Mouse (Mus musculus) midbrain, embryonic 14.5 days (tissue): Measurements from ENCODE around the gene Tmem19. TPM values are rescaled to one million over a fixed set of nuclear protein-coding genes. Genes with fewer than 3 reads are reported as not detected.
"Not testable (repeated sequence)": the region's sequence is repeated elsewhere in the genome, so short reads cannot be mapped to it uniquely, and the experiment has no call there.

Source experiments
- ATAC-seq: fragments of 200-750 bp; cut with Nextera tagmentation; 2 replicates; pipeline ENCODE4 v1.8.0; 2017; ENCODE audit warnings: moderate number of reproducible peaks, moderate library complexity; ENCODE audit not compliant: low FRiP score, low TSS enrichment
- DNase-seq: peaks from one replicate; pipeline ENCODE4 v3.0.0-alpha.2; 2015
- H3K27ac ChIP-seq: fragments of 300-500 bp; sonication (generic); replicated peaks from 2 replicates; pipeline ENCODE4 v1.5.1; 2014; ENCODE audit warnings: mild to moderate bottlenecking, low read depth, low read length, moderate library complexity
- H3K27me3 ChIP-seq: fragments of 300-500 bp; sonication (generic); 2 replicates; pipeline ENCODE4 v1.6.1; 2014; ENCODE audit warnings: low read length, control low read depth, mixed read lengths; ENCODE audit not compliant: control insufficient read depth, insufficient read depth
- H3K36me3 ChIP-seq: fragments of 300-500 bp; sonication (generic); 2 replicates; pipeline ENCODE4 v1.6.1; 2014; ENCODE audit warnings: low read length, control low read depth; ENCODE audit not compliant: control insufficient read depth, insufficient read depth
- H3K4me1 ChIP-seq: fragments of 300-500 bp; sonication (generic); 2 replicates; pipeline ENCODE4 v1.6.1; 2014; ENCODE audit warnings: mild to moderate bottlenecking, antibody characterized with exemption, low read length, control low read depth; ENCODE audit not compliant: control insufficient read depth, insufficient read depth
- H3K4me2 ChIP-seq: fragments of 300-500 bp; sonication (generic); 2 replicates; pipeline ENCODE4 v1.6.1; 2014; ENCODE audit warnings: mild to moderate bottlenecking, low read length, moderate library complexity
- H3K4me3 ChIP-seq: fragments of 300-500 bp; sonication (generic); replicated peaks from 2 replicates; pipeline ENCODE4 v1.5.1; 2014; ENCODE audit warnings: low read depth, low read length
- H3K9ac ChIP-seq: fragments of 300-500 bp; sonication (generic); replicated peaks from 2 replicates; pipeline ENCODE4 v1.6.1; 2014; ENCODE audit warnings: mild to moderate bottlenecking, low read length, moderate library complexity
- H3K9me3 ChIP-seq: fragments of 300-500 bp; sonication (generic); 2 replicates; pipeline ENCODE4 v1.6.1; 2016; ENCODE audit warnings: low read length, control low read depth, mixed read lengths; ENCODE audit not compliant: control insufficient read depth
- WGBS: fragments of 180-500 bp; shearing (Covaris S2); extraction: QIAGEN DNeasy Blood & Tissue Kit; methylation state at CpG from one replicate; pipeline ENCODE4 v1.1.7; 2014; 5-methylcytosine and 5-hydroxymethylcytosine counted together
- polyA plus RNA-seq: library from polyadenylated mRNA; unstranded; fragments of >200 nt; fragmentation: Nextera tagmentation; extraction: Ambion mirVana; gene quantifications from 2 replicates; pipeline ENCODE4 v1.2.1, GENCODE M21; 2014

The Tmem19 gene
- polyA plus RNA-seq, 1 experiment from 2014 or later, result 43.3 TPM

DNA sequence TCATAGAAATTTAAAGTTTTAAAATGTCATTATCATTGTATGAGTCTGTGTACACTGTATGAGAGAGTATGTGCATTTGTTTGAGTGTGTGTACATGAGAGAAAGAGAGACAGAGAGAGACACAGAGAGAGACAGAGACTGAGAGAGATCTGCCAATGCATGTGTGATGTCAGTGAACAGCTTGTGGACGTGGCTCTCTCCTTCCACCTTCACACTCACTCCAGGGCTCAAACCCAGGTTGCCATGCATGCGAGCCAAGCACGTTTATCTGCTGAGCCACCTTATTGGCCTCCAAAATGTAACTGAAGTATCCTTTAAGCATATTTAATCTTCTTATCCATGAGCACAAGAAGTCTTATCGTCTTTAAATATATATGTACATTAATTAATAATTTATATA lies 25.4 kb downstream of the Tmem19 start:
- H3K4me1 ChIP-seq, result no peaks in the 10 kb centered on the region
- H3K4me2 ChIP-seq, result no peak overlapping the region
- H3K9ac ChIP-seq, result no peak overlapping the region
- H3K27ac ChIP-seq, result no peak overlapping the region
- no peaks in the 10 kb centered on the region for H3K9me3 ChIP-seq
- peaks cover 33% of the 10 kb centered on the region for H3K36me3 ChIP-seq
- no peaks in the 10 kb centered on the region for H3K27me3 ChIP-seq
- no peak overlapping the region for H3K4me3 ChIP-seq
- ATAC-seq (no peak), DNase-seq (no peak)
- 88% methylated on average over 4 of the region's 4 CpGs for WGBS

DNA sequence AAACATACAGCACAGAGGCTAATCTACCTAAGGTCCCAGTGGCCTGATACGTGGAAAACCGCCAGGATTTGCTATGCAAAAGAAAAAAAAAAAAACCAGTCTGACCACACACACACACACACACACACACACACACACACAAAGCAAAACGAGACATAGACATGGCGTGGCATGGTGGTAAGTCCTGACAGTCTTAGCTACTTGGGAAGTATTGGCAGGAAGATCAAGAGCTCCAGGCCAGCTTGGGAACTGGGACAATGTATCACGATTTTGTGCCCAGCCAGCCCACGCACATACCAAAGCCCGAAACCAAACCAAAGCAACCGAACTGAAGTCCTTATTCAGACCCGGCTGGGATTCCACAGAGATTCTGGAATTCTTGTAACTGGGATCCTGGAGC lies 28.8 kb downstream of the Tmem19 start:
- WGBS, result 84% methylated on average over 9 of the region's 9 CpGs
- no peaks in the 10 kb centered on the region for H3K27me3 ChIP-seq
- no peak for ATAC-seq

DNA sequence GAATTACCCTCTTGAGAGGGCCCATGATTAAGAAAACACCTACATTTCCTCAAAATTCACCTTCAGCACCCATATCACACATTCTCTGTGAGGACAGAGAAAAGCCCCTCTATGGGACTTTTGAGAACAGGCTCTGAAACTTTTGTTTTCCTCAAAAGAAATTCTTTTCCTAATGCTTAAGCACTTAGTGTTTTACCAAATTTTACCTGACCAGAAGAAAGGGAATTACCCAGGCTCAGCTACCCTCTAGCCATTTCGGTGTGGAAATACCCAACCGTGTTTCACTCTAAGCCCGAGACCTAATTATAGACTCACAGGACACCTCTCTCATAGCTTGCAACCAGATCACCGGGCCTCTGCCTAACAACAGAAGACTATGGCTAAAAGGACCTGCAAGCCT lies 29.3 kb downstream of the Tmem19 start:
- Histone ChIP-seq H3K4me1 (no peaks in the 10 kb centered on the region), H3K9me3 (no peaks in the 10 kb centered on the region), H3K4me3 (no peak overlapping the region), H3K27me3 (no peaks in the 10 kb centered on the region), H3K36me3 (no peaks in the 10 kb centered on the region), H3K9ac (no peak overlapping the region), H3K4me2 (no peak overlapping the region), H3K27ac (no peak overlapping the region)
- ATAC-seq, result no peak
- WGBS, result 91% methylated on average over 4 of the region's 4 CpGs
- DNase-seq, result no peak

More for the DNA sequence above, 28.8 kb downstream of the Tmem19 start:
- no peaks in the 10 kb centered on the region for H3K9me3 ChIP-seq
- peaks cover 5% of the 10 kb centered on the region; the same call in 1 of the 2 replicates for H3K36me3 ChIP-seq
- H3K27ac ChIP-seq, result no peak overlapping the region
- H3K4me3 ChIP-seq, result no peak overlapping the region
- no peak overlapping the region for H3K4me2 ChIP-seq
- H3K4me1 ChIP-seq, result no peaks in the 10 kb centered on the region
- DNase-seq, result no peak
- H3K9ac ChIP-seq, result no peak overlapping the region

DNA sequence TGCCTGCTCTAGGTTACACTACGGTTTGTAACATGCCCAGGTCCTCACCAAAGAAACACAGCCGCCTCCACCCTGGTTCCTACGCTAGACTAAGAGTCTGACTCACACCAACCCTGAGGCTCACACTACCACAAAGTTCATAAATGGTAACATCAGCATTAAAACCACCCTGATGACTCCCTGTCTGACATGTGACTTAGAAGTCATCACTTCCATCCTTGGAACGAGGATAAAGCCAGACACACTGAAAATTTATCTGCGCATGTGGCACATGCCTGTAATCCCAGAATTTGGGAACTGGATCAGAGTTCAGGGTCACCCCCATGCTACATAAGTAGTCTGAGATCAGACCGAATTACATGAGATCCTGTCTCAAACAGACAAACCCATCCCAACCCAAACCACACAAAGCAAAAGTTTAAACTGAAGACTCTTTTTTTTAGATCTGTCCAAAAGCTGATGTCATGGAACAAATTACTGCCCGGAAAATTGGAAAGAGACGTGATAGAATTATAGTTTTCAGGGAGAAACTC lies 29.8 kb downstream of the Tmem19 start:
- no peak overlapping the region for H3K4me3 ChIP-seq
- no peak overlapping the region for H3K4me2 ChIP-seq
- no peaks in the 10 kb centered on the region for H3K36me3 ChIP-seq
- WGBS, result 89% methylated on average over 8 of the region's 8 CpGs
- H3K27ac ChIP-seq, result no peak overlapping the region
- DNase-seq, result no peak
- no peak overlapping the region for H3K9ac ChIP-seq
- H3K4me1 ChIP-seq, result no peaks in the 10 kb centered on the region
- H3K9me3 ChIP-seq, result no peaks in the 10 kb centered on the region
- no peaks in the 10 kb centered on the region for H3K27me3 ChIP-seq
- no peak for ATAC-seq

DNA sequence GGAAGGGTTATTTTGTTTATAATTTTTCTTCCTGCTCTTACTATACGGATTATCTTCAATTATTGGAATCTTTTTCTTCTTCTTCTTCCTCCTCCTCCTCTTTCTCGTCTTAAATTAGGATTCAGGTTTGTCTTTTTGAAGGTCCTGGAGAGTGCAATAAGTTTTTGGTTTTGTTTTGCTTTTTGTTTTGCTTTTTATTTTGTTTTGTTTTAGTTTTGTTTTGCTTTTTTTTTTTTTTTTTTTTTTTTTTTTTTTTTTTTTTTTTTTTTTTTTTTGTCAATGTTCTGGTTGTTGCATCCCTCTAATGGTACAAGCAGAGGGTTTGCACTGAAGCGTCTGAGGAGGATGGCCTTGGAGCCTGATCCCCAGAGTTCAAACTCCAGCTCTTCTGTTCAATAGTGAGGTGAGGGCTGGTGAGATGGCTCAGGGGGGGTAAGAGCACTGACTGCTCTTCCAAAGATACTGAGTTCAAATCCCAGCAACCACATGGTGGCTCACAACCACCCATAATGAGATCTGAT lies 33.2 kb downstream of the Tmem19 start:
- DNase-seq, result no peak
- Histone ChIP-seq H3K4me3 (no peak overlapping the region), H3K36me3 (no peaks in the 10 kb centered on the region), H3K9me3 (no peaks in the 10 kb centered on the region), H3K27me3 (no peaks in the 10 kb centered on the region), H3K4me1 (no peaks in the 10 kb centered on the region), H3K27ac (no peak overlapping the region), H3K9ac (no peak overlapping the region), H3K4me2 (no peak overlapping the region)
- ATAC-seq, result no peak
- 82% methylated on average over 3 of the region's 3 CpGs for WGBS

DNA sequence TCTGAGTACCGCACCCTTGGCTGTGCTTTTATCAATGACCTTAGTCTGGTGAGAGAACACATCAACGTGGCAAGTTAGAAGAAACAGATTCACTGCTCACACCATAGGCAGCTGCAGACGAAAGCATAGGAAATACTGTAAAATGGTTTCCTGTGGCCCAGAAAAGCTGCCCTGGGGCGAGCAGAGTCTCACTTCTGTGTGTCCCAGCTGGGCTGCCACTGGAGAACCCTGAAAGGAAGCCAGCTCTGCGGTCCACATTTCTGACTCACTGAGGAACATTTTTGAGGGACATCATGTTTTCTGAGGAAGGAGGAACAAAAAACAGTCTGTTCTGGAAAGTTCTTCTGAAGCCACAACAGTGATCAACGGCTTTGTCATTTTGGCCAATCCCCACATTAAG lies 33.8 kb downstream of the Tmem19 start:
- no peak overlapping the region for H3K4me2 ChIP-seq
- H3K4me1 ChIP-seq, result no peaks in the 10 kb centered on the region
- no peak overlapping the region for H3K4me3 ChIP-seq
- no peaks in the 10 kb centered on the region for H3K27me3 ChIP-seq
- no peaks in the 10 kb centered on the region for H3K9me3 ChIP-seq
- no peak overlapping the region for H3K27ac ChIP-seq
- H3K36me3 ChIP-seq, result no peaks in the 10 kb centered on the region
- ATAC-seq (no peak), DNase-seq (no peak)
- 88% methylated on average over 6 of the region's 6 CpGs for WGBS
- no peak overlapping the region for H3K9ac ChIP-seq

DNA sequence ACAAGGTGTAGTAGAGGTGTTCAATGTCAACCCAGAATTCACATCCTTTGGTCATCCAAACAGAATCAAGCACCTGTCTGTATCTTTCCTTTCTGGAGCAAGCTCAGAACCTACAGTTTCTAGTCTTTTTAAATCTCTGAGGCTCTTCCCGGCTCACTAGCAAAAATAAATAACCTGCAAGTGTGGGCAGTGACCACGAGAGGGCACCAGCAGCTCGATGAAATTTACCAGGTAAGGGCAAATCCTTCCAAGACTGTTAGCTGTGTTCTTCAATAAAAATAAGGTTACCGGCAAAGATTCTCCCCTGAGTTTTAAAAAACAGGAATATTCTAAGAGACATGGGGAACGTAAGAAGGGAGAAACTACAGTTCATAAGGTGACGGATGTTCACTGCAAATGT lies 39.0 kb downstream of the Tmem19 start:
- Histone ChIP-seq H3K9me3 (no peaks in the 10 kb centered on the region), H3K4me2 (no peak overlapping the region), H3K36me3 (no peaks in the 10 kb centered on the region), H3K4me3 (no peak overlapping the region), H3K27me3 (no peaks in the 10 kb centered on the region), H3K4me1 (no peaks in the 10 kb centered on the region), H3K27ac (no peak overlapping the region), H3K9ac (no peak overlapping the region)
- DNase-seq (peak; percentile 89), ATAC-seq (no peak)
- 8% methylated on average over 6 of the region's 6 CpGs for WGBS

DNA sequence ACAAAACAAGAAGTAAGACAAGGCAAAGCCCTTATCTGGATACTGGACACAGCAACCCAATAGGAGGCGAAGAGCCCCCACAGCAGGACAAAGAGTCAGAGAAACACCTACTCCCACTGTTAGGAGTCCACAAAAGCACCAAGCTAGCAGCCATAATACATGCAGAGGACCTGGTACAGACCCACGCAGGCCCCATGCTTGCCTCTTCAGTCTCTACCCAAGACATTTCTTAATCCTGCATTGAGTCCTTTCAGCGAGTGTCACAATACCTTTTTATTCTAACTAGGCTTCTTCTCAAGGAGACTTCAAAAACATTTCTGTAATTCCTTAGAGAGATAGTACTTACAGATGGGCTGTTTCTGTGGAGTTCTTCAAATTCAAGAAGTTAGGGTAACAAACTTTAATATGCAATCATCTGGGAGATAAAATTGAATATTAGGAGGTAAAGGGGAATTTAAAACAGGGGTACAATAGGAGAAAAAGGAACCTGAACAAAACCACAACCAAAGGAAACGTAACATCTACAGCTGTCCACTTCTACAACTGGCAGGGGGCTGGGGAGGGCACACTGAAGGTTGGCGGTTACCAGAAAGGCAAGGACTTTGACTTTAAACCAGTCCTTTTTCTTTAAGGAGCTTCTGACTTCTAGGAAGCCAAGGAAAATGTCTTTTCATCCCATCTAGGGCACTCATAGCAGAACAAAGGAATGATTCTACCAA lies 40.8 kb downstream of the Tmem19 start:
- Histone ChIP-seq H3K4me3 (no peak overlapping the region), H3K4me2 (no peak overlapping the region), H3K27me3 (no peaks in the 10 kb centered on the region), H3K9ac (no peak overlapping the region), H3K4me1 (0 out of 2 replicates have a peak, but pooled peaks cover under 1% of the 10 kb centered on the region), H3K36me3 (no peaks in the 10 kb centered on the region), H3K9me3 (no peaks in the 10 kb centered on the region), H3K27ac (no peak overlapping the region)
- ATAC-seq, result no peak
- DNase-seq, result no peak
- WGBS, result 61% methylated on average over 5 of the region's 5 CpGs

DNA sequence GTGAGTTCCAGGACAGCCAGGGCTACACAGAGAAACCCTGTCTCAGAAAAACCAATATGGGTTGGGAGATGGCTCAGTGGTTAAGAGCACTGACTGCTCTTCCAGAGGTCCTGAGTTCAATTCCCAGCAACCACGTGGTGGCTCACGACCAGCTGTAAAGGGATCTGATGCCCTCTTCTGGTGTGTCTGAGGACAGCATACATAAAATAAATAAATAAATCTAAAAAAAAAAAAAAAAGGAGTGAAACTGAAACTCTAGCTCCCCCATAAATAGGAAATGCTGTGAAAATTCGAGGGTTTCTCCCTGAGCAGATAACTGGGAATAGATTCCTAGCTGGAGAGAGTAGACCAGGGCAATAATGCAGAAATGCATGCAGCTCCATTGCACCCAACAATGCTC lies 43.9 kb downstream of the Tmem19 start:
- WGBS, result 79% methylated on average over 3 of the region's 3 CpGs
- not testable (repeated sequence) for ATAC-seq

More for the DNA sequence above, 43.9 kb downstream of the Tmem19 start:
- DNase-seq, H3K27ac ChIP-seq, H3K4me2 ChIP-seq, H3K27me3 ChIP-seq, H3K4me3 ChIP-seq, H3K9me3 ChIP-seq, H3K36me3 ChIP-seq, H3K9ac ChIP-seq: not testable (repeated sequence)
- peaks cover 14% of the 10 kb centered on the region for H3K4me1 ChIP-seq
